Mouse (Mus musculus) cerebellum, adult 11 months (tissue): ENCODE results near the gene Maco1.
"Not testable (repeated sequence)": the region's sequence is repeated elsewhere in the genome, so short reads cannot be mapped to it uniquely, and the experiment has no call there.

Experiments used
- DNase-seq: peaks from one replicate; pipeline ENCODE4 v3.0.0; 2022

Maco1 gene

DNA sequence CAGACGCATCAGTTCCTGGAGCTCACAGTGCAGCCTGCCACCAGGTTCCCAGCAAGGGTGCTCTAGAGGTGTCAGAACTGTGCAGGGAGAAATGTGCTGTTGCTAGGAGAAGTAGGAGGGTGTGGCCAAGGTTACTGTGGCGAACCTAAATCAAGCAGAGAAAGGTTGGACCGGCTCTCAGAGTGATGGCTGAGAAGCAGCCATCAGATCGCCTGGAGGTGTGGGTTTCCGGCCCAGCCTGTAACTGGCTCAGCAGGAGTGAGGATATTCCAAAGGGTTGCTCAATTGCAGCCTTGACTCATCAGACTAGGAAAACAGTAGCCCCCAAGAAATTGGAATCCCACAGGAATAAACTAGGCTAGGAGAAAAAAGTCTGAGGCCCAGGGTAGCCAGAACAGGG is 3.4 kb upstream of the Maco1 start:
- no peak for DNase-seq

GRCm38 (mm10) chr4:134856056-134856455 is 2.9 kb upstream of the Maco1 start:
- no peak for DNase-seq

DNA sequence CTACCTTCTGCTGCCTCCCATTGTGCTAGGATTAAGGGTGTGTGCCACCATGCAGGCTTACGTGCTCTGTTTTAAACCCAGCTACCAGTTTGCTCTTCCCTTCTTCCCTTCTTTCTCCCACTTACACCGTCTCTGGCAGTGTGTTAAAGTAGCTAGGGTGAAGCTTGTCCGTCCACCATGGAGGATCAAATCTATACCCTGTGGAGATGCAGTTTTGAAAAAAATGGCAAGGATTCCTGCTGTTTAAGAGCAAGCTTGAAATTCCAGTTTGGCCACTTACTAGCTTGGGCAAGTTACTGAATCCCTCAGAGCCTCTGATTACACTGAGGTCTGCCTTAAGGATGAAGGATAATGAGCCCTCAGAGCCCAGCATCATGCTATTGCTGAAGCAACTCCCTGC is 2.2 kb upstream of the Maco1 start:
- DNase-seq: no peak

GRCm38 (mm10) chr4:134853637-134854485 is 716 bp upstream of the Maco1 start:
- DNase-seq: peak; percentile 96

DNA sequence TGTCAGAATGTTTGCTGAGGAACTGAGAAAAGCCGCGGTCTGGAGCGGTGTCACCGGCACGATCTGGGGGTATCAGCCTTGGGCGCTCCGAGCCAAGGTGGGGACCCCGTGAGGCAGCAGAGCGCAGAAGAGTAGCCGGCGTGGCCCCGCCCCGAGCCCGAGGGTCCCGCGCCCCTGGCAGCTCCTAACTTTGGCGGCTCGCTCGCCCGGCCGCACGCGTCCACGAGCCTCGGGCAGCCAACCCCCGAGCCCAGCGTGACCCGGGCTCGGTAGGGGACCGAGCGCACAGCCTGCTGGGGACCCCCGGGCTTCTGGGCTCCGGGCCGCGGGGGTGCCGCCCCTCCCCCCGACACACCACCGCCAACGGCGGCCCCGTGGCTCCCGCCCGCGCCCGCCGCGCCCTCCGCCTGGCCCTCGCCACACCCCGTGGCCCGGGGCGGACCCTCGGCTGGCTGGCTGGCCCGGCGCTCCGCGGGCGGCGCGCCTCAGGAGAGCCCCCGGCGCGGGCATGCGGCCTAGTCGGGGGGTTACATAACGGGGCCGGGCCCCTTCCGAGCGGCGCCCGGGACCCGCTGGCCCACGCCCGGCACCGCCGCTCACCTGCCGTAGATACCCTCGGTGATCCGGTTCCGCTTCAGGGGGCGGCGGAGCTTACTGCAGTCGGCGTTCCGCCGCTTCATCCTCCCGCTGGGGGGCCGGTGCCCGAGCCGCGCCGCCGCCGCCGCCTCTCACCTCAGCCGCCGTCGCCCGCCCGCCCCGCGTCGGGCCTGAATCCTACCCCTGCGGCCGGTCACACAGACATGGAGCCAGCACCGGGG is 498 bp downstream of the Maco1 start:
- DNase-seq: peak; percentile 53

DNA sequence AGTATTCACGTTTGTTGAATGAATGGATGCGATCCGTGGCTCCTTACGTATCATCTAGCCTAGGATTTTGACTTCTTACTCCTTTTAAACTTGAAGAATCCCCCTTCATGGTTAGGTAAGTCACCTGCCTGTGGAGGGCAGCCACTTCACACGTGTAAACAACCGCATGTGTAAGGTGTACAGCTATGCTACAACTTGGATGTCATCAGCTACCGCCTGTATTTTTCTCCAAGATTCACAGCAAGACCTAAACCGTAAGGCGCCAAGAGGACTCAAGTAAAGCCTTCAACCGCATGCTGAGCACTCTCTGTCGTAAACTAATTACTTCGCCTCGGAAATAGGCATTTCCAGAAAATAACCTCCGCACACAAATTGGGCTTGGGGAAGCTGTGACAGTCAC is 1.3 kb downstream of the Maco1 start:
- DNase-seq: peak; percentile 9

- DNase-seq: no peak
These were observed 1.9 kb downstream of the Maco1 start for GRCm38 (mm10) chr4:134851236-134851635.

- no peak for DNase-seq
These were observed 2.6 kb downstream of the Maco1 start for GRCm38 (mm10) chr4:134850551-134850950.

GRCm38 (mm10) chr4:134847587-134847986 is 5.6 kb downstream of the Maco1 start:
- no peak for DNase-seq

DNA sequence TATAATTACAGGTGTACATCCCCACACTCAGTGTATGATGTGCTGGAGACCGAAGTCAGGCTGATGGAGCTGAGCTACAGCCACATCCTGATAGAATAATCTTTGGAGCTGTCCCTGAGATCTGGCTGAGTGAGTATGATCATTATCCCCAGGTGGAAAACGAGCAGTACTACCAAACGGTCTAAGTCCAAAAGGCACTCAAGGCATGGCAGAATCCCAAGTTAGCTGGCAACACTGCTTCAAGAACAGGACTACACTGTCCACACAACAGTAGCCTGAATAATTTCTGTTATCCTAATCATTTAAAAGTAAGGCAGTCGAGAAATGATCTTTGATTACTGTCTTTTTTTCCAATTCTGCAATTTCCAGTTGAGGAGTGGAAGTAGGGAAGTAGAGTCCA is 9.6 kb downstream of the Maco1 start:
- no peak for DNase-seq

DNA sequence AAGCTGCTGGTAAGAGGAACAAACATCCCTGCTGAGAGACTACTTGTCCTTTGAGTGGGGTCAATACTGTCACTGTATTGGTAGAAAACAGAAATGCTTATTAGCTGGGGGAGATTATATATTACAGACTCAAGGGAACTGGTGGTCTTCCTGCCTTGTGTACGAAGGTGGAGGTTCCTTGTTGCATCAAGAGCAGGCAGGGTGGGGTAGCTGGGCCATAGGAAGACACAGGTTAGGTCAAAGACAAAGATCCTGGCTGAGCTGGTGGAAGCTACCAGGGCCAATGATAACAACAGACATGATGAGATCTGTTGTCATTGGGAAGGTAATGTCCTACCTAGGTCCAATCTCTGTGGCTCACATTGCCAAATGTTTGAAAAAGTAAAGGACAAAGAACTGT is 12.9 kb downstream of the Maco1 start:
- DNase-seq: no peak

DNA sequence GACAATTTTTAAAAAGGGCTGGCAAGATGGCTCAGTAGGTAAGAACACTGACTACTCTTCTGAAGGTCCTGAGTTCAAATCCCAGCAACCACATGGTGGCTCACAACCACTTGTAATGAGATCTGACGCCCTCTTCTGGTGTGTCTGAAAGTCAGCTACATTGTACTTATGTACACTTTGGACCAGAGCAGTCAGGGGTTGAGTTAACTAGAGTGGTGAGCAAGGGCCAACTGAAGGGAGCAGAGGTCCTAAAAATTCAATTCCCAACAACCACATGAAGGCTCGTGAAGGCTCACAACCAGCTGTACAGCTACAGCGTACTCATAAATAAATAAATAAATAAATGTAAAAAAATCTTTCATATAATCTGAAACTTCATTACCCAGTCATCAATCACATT is 14.4 kb downstream of the Maco1 start:
- DNase-seq: not testable (repeated sequence)

DNA sequence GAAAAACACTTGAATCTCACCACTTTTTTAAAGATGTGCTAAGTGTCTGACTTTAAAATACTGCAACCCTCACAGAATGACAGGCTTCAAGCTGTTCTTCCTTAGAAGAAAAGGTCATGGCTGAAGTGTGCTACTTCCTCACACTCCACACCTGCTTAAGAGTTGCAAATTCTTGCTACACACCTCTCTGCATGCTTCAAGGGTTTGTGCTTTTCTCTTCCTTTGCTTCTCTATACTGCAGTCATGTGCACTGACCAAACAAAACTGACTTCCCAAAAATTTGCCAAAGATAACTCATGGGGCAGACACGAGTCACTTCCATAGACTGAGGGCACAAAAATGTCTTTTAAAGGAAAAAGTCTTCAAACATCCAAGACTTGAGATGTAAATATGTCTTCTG is 14.9 kb downstream of the Maco1 start:
- DNase-seq: no peak

GRCm38 (mm10) chr4:134835486-134835885 is 17.7 kb downstream of the Maco1 start:
- no peak for DNase-seq

DNA sequence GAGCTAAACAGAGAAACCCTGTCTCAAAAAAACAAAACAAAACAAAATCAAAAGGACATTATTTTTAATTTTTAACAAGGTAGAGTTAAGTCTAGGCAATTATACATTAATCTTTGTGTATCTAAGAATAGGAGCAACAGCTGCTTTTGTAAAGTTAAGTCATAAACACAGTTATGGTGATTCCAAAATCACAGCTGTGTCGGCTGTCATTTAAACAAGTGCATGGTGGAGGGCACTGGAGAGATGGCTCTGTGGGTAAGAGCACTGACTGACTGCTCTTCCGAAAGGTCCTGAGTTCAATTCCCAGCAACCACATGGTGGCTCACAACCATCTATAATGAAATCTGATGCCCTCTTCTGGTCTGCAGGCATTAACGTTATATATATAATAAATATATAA is 21.2 kb downstream of the Maco1 start:
- no peak for DNase-seq

- no peak for DNase-seq
These were observed 25.3 kb downstream of the Maco1 start for GRCm38 (mm10) chr4:134827806-134828205.

GRCm38 (mm10) chr4:134826348-134826747 is 26.8 kb downstream of the Maco1 start:
- DNase-seq: no peak

DNA sequence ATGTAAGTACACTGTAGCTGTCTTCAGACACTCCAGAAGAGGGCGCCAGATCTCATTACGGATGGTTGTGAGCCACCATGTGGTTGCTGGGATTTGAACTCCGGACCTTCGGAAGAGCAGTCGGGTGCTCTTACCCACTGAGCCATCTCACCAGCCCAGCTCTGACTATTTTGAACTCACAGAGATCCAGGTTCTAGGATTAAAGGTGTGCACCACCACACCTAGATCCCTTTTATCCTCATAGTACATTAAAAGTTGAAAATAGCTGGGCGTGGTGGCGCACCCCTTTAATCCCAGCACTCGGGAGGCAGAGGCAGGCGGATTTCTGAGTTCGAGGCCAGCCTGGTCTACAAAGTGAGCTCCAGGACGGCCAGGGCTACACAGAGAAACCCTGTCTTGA is 27.3 kb downstream of the Maco1 start:
- not testable (repeated sequence) for DNase-seq

DNA sequence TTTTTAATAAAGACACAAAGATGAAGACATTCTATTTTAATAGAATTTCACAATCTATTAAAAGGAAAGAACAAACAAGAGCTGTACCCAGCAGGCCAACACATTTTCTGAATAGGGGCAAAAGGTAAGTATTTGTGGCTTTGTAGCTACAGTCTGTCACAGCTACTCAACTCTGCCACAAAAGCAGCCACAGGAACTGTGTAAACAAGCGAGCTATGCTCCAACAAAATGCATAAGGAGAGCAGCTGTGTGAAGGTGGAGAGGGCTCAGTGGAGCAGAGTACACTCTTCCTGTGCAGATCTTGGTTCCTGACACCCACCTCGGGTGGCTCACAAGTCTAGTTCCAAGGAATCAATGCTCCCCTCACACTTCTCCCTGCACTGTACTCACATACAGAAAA is 29.6 kb downstream of the Maco1 start:
- no peak for DNase-seq

GRCm38 (mm10) chr4:134821061-134821460 is 32.1 kb downstream of the Maco1 start:
- no peak for DNase-seq

GRCm38 (mm10) chr4:134817706-134818105 is 35.4 kb downstream of the Maco1 start:
- no peak for DNase-seq

DNA sequence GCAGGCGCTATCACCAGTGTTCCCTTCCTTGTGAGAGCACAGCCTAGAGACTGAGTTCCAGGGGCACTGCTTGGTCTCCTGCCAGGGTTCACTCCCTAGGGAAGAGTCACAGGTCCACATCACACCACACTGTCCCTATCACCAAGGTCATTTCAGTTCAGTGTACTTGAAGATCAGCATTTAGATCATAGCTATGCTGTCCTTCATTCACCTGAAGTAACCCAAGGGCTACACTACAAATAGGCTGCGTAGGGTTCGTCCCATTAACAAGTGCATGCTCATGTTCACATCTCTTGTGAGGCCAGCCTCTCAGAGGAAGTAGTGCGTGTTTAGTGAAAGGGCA is 38.9 kb downstream of the Maco1 start:
- no peak for DNase-seq

- DNase-seq: no peak
These were observed 39.5 kb downstream of the Maco1 start for GRCm38 (mm10) chr4:134813406-134814228.
